Mouse (Mus musculus) lung, embryonic 16.5 days (tissue): ENCODE data around the gene Esrra. TPM values are rescaled to one million over a fixed set of nuclear protein-coding genes. Genes with fewer than 3 reads are reported as not detected.
A peak's percentile ranks its signal among the peaks of the same experiment; 100 is the strongest.

ENCODE experiments used
- ATAC-seq: fragments of 200-750 bp; cut with Nextera tagmentation; 2 replicates; pipeline ENCODE4 v1.8.0; 2017; ENCODE audit warnings: low read depth, mild to moderate bottlenecking, moderate library complexity
- H3K27ac ChIP-seq: fragments of 300-500 bp; sonication (generic); 2 replicates; pipeline ENCODE4 v1.5.1; 2014; ENCODE audit warnings: mild to moderate bottlenecking, control low read depth, low read length
- H3K27me3 ChIP-seq: fragments of 300-500 bp; sonication (generic); 2 replicates; pipeline ENCODE4 v1.6.1; 2014; ENCODE audit warnings: low read depth, low read length, mixed read lengths; ENCODE audit not compliant: control insufficient read depth, insufficient read depth
- H3K36me3 ChIP-seq: fragments of 300-500 bp; sonication (generic); 2 replicates; pipeline ENCODE4 v1.6.1; 2014; ENCODE audit warnings: low read length; ENCODE audit not compliant: control insufficient read depth, insufficient read depth
- H3K4me1 ChIP-seq: fragments of 300-500 bp; sonication (generic); replicated peaks from 2 replicates; pipeline ENCODE4 v1.6.1; 2014; ENCODE audit warnings: low read length, mixed read lengths; ENCODE audit not compliant: control insufficient read depth, insufficient read depth
- H3K4me2 ChIP-seq: fragments of 300-500 bp; sonication (generic); 2 replicates; pipeline ENCODE4 v1.6.1; 2014; ENCODE audit warnings: low read depth, low read length, control low read depth
- H3K4me3 ChIP-seq: fragments of 300-500 bp; sonication (generic); 2 replicates; pipeline ENCODE4 v1.5.1; 2014; ENCODE audit warnings: mild to moderate bottlenecking, low read length, control low read depth
- H3K9ac ChIP-seq: fragments of 300-500 bp; sonication (generic); 2 replicates; pipeline ENCODE4 v1.6.1; 2014; ENCODE audit warnings: low read length, control low read depth
- H3K9me3 ChIP-seq: fragments of 300-500 bp; sonication (generic); 2 replicates; pipeline ENCODE4 v1.6.1; 2016; ENCODE audit warnings: low read length; ENCODE audit not compliant: control insufficient read depth
- WGBS: fragments of 180-500 bp; shearing (Covaris S2); extraction: QIAGEN DNeasy Blood & Tissue Kit; methylation state at CpG from one replicate; pipeline ENCODE4 v1.1.7; 2014; 5-methylcytosine and 5-hydroxymethylcytosine counted together
- polyA plus RNA-seq: library from polyadenylated mRNA; unstranded; fragments of >200 nt; fragmentation: Nextera tagmentation; extraction: Ambion mirVana; gene quantifications from 2 replicates; pipeline ENCODE4 v1.2.1, GENCODE M21; 2015

Gene Esrra
- polyA plus RNA-seq, 1 experiment from 2014 or later, result 8.5 TPM

DNA sequence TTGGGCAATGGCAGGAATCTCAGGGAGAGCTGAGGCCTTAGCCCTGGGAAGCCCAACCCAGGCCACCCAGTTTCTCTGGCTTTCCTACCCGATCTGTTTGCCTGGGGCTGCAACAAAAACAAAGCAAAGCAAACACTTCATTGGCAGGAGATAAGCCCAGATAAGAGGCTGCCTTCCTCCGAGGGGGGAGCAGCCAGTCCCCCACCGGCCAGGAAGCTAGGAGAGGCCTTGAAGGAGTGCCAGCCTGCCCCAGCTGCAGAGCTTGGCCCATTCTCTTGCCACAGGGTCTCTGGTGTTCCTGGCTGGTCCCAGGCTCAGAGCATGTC is 31.1 kb upstream of the Esrra start:
- Histone ChIP-seq H3K27me3 (no peaks in the 10 kb centered on the region), H3K4me1 (peaks cover 21% of the 10 kb centered on the region), H3K4me3 (peak overlapping the region; percentile 68), H3K9me3 (no peaks in the 10 kb centered on the region), H3K4me2 (peak overlapping the region; percentile 88), H3K9ac (peak overlapping the region; percentile 84), H3K36me3 (peaks cover 21% of the 10 kb centered on the region), H3K27ac (peak overlapping the region; percentile 99)
- WGBS, result 1% methylated on average over 3 of the region's 3 CpGs
- ATAC-seq, result peak; percentile 13

DNA sequence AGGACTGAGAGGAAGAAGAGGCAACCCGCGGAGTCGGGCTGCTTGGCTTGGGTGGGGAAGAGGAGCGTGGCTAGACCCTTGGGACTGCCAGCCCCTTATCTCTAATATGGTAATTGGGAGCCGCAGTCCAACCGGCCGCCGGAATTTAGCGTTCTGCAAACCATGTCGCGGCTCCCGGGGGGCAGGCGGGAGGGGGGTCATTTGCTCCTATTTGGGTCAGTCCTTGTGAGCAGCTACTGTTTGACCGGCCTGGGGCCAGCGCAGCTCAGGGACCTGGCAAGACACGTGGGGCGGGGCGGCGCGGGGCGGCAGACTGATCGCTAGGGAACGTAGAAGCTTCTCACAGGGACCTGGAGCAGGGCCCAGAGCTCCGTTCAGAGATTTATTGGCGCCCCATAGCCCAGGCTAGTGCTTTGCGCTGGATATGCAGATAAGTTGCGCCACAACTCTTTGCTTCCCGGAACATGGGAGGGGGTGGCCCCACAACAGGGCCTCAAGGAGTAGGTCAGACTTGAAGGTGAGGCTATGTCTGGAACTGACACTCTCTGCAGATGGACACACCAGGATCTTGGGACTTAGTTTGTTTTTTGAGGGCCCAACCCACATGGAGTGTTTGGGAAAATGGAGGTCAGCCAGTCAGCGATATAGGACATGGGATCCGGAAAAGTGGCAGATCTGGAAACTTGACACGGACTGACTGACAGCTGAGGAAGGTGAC is 30.5 kb upstream of the Esrra start:
- peaks cover 21% of the 10 kb centered on the region for H3K4me1 ChIP-seq
- H3K9me3 ChIP-seq, result no peaks in the 10 kb centered on the region

DNA sequence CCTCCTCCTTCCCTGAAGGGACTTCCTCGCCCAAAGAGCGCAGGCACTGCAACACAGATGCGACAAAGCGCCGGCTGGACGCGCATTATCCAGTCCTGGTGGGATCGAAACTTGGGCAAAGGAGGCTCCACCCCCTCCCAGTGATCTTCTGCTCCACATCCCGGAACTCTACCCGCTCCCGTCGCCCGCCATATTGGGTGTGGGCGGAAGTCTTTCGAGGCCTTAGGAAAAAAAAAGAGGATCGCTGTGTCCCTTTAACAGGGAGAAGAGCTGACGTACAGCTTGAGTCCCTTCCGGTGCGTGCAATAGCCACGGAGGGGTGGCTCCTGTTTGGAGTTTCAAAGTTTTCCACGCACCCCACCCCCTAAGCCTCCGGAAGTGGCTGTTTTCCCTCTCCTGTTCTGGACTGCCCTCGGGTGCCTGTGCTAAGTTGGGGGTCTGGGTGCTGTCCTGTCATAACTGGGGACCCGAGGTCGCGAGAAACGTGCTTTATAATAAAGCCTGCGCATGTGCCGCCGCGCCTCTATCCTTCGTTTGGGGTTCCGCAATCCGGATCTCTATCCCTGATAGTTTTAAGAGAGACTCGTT is 29.9 kb upstream of the Esrra start:
- peaks cover 21% of the 10 kb centered on the region for H3K4me1 ChIP-seq
- H3K27me3 ChIP-seq, result no peaks in the 10 kb centered on the region
- H3K36me3 ChIP-seq, result peaks cover 16% of the 10 kb centered on the region
- H3K27ac ChIP-seq, result peak overlapping the region; percentile 99
- peak overlapping the region; percentile 68 for H3K4me3 ChIP-seq
- H3K9me3 ChIP-seq, result no peaks in the 10 kb centered on the region
- H3K9ac ChIP-seq, result peak overlapping the region; percentile 84
- under 1% methylated on average over 35 of the region's 35 CpGs for WGBS
- H3K4me2 ChIP-seq, result peak overlapping the region; percentile 88
- ATAC-seq, result peak; percentile 86

More for the DNA sequence above, 30.5 kb upstream of the Esrra start:
- H3K36me3 ChIP-seq, result peaks cover 21% of the 10 kb centered on the region
- H3K4me2 ChIP-seq, result peak overlapping the region; percentile 88
- WGBS, result under 1% methylated on average over 31 of the region's 31 CpGs
- H3K27me3 ChIP-seq, result no peaks in the 10 kb centered on the region
- H3K27ac ChIP-seq, result peak overlapping the region; percentile 99
- ATAC-seq, result peak; percentile 71
- peak overlapping the region; percentile 84 for H3K9ac ChIP-seq
- H3K4me3 ChIP-seq, result peak overlapping the region; percentile 68

DNA sequence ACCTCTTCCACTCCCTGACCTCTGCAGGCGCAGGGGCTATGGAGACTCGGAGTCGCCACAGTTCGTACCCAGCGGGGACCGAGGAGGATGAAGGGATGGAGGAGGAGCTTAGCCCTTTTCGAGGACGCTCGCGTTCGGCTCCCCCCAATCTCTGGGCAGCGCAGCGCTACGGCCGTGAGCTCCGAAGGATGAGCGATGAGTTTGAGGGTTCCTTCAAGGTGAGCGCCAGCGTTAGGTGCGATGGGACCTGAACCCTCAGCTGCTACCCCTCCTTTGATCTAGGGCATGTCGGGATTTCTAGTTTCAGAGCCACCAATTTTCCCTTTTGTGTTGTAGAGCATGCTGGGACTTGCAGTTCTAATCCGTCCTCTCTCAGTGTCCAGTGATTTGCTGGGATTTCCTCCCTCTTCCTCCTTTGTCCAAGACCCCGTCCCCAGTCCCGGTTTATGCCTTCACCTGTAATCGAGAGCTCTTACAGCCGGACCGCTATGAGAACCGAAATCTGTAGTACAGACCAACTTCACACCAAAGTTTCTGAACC is 29.1 kb upstream of the Esrra start:
- H3K36me3 ChIP-seq, result peaks cover 11% of the 10 kb centered on the region
- H3K9me3 ChIP-seq, result no peaks in the 10 kb centered on the region
- H3K4me3 ChIP-seq, result peak overlapping the region; percentile 68
- peak overlapping the region; percentile 99 for H3K27ac ChIP-seq
- H3K4me2 ChIP-seq, result peak overlapping the region; percentile 88
- H3K27me3 ChIP-seq, result no peaks in the 10 kb centered on the region
- peak overlapping the region; percentile 84 for H3K9ac ChIP-seq
- 0% methylated on average over 28 of the region's 28 CpGs for WGBS
- peak; percentile 40 for ATAC-seq
- H3K4me1 ChIP-seq, result peaks cover 21% of the 10 kb centered on the region

DNA sequence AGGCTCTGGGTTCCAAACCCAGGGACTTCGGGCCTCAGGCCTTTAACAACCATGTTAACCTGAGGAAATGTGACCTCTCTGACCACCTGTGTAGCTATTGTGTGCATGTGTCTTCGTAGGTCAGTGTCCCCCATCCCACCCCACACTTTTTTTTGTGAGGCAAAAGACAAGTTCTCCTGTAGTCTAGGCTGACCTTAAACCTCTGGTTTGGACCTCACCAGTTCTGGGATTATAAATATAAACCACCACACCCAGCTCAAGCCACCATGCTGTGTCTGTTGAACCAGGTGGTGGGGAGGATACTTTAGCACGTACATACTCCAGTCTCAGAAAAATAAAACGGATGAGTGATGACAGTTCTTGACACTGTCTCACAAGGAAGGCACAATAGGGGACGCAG is 28.3 kb upstream of the Esrra start:
- no peaks in the 10 kb centered on the region for H3K9me3 ChIP-seq
- H3K4me2 ChIP-seq, result peak overlapping the region; percentile 88
- 49% methylated on average over 5 of the region's 5 CpGs for WGBS
- H3K9ac ChIP-seq, result peak overlapping the region; percentile 84
- H3K27ac ChIP-seq, result peak overlapping the region; percentile 99; the same call in 1 of the 2 replicates
- H3K4me3 ChIP-seq, result peak overlapping the region; percentile 68
- H3K4me1 ChIP-seq, result peaks cover 21% of the 10 kb centered on the region
- peaks cover 4% of the 10 kb centered on the region for H3K36me3 ChIP-seq
- no peak for ATAC-seq
- H3K27me3 ChIP-seq, result no peaks in the 10 kb centered on the region

DNA sequence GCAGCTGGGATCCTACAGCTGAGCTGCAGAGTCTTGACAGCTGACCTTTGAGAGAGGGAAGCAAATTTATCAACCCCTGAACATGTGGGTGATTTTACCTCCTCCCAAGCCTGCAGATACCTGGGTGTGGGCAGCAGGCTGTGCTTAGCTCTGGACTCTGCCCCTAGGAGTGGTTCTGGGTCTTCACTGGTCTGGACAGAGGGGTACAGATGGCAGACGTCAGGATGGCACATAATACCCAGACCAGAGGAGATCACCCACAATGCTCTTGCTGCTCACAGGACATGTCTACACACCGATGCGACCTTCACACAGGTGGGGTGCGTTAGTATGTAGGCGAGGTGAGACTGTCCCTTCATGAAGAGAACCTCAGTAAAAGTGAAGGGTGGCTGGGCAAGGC is 27.9 kb upstream of the Esrra start:
- Histone ChIP-seq H3K9me3 (no peaks in the 10 kb centered on the region), H3K4me1 (peaks cover 21% of the 10 kb centered on the region), H3K27ac (no peak overlapping the region), H3K27me3 (no peaks in the 10 kb centered on the region), H3K9ac (no peak overlapping the region), H3K4me2 (no peak overlapping the region), H3K4me3 (no peak overlapping the region), H3K36me3 (no peaks in the 10 kb centered on the region; the same call in 1 of the 2 replicates)
- ATAC-seq, result no peak
- WGBS, result 88% methylated on average over 5 of the region's 5 CpGs

DNA sequence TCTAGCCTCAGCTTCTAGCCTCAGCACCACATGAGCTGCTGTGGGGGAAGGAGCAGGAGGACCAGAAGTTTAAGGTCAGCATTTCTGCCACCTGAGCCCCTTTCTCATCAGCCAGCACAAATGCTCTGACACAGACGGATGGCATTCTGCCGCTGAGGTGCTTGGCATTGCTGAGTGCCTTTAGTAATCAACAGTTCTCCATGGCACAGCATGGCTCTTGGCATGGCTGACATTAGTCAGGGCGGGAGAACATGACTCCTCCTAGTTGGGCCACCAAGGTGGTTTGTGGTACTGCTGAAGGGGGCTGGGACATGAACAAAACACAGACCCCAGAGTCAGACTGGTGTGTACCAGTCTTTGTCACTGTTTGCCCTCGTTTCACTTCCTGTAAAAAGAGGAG is 26.6 kb upstream of the Esrra start:
- Histone ChIP-seq H3K27ac (no peak overlapping the region), H3K9me3 (no peaks in the 10 kb centered on the region), H3K9ac (no peak overlapping the region), H3K4me2 (no peak overlapping the region), H3K27me3 (no peaks in the 10 kb centered on the region), H3K4me3 (no peak overlapping the region), H3K36me3 (no peaks in the 10 kb centered on the region), H3K4me1 (peaks cover 18% of the 10 kb centered on the region)
- ATAC-seq, result no peak
- 78% methylated on average over 4 of the region's 4 CpGs for WGBS

DNA sequence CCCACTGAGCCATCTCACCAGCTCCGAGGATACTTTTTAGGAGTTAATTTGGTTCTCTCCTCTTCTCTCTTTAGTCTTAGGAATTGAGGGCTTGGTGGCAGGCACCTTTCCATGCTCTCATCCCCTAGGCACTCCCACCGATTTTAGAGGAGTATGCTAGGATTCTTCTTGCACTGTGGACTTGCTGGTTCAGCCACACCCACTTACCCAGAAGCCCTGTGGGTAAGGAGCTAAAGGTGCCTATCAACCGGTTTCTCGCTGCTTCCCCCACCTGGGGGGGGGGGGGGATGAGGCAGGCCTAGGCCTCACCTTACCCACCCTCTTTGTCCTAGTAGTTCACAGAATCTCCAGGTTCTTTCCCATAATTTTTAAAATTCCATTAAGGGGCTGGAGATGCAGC is 26.1 kb upstream of the Esrra start:
- peaks cover 18% of the 10 kb centered on the region for H3K4me1 ChIP-seq
- H3K9me3 ChIP-seq, result no peaks in the 10 kb centered on the region
- H3K9ac ChIP-seq, result no peak overlapping the region
- WGBS, result 51% methylated on average over 4 of the region's 4 CpGs
- H3K27me3 ChIP-seq, result no peaks in the 10 kb centered on the region
- H3K4me3 ChIP-seq, result no peak overlapping the region
- ATAC-seq, result no peak
- H3K4me2 ChIP-seq, result no peak overlapping the region
- no peaks in the 10 kb centered on the region for H3K36me3 ChIP-seq
- H3K27ac ChIP-seq, result no peak overlapping the region

DNA sequence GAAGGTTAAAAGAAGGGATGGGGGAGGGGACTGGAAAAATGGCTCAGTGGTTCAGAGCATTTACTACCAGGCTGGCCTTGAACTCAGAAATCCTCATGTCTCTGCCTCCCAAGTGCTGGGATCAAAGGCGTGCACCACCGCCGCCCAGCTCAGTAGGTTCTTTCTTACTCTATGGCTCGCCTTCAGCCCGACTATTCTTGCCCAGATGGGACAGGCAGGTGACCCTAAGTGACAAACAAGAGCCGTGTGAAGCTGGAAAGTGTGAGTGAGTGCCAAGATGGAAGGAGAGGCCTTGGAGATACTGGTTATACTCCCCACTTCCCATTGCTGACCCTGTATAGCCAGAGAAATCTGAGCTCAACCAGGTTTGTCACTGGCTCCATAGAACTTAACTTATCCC is 22.1 kb upstream of the Esrra start:
- Histone ChIP-seq H3K9ac (no peak overlapping the region), H3K36me3 (no peaks in the 10 kb centered on the region), H3K4me1 (peaks cover 14% of the 10 kb centered on the region), H3K9me3 (no peaks in the 10 kb centered on the region), H3K4me2 (no peak overlapping the region), H3K27me3 (no peaks in the 10 kb centered on the region), H3K4me3 (no peak overlapping the region), H3K27ac (no peak overlapping the region)
- WGBS, result 94% methylated on average over 6 of the region's 6 CpGs
- ATAC-seq, result no peak
